Mouse (Mus musculus): ENCODE results near the gene Micu2.

DNA sequence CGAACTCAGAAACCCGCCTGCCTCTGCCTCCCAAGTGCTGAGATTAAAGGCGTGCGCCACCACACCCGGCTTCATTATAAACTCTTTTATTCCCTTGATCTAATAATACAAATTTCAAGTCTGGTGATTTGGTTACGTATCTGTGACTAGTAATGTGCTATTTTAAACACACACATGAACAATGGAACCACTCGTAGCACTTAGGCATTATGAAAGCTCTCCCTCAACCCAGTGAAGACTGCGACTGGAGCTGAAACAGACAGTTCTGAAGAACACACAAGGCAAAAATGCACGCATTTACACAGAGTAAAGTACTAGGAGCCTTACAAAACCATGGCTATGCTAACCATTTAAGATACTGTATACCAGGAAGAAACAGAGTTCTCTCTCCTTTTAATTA, 121.1 kb downstream of the Micu2 start:
- no peak for TF ChIP-seq POLR2A (IDR thresholded peaks at IDR 0.05; ENCODE audit: low read depth, low read length)
- no peak for TF ChIP-seq CTCF (IDR thresholded peaks at IDR 0.05; ENCODE audit: extremely low read depth, insufficient read depth, insufficient read length, insufficient replicate concordance)

Data from spleen, adult 2 months (tissue).